Mouse (Mus musculus) ES-E14 (cell line): ENCODE results near the gene Icam1.

Experiments used
- MAFK ChIP-seq: IDR thresholded peaks from 2 replicates; pipeline ENCODE4 v1.6.1; 2014; ENCODE audit warnings: mild to moderate bottlenecking, low read depth, low read length, inconsistent platforms; ENCODE audit not compliant: insufficient read depth
- ZC3H11A ChIP-seq: IDR thresholded peaks from 2 replicates; pipeline ENCODE4 v1.6.1; 2012; ENCODE audit warnings: low read depth, mild to moderate bottlenecking, inconsistent platforms, low read length, borderline replicate concordance

DNA sequence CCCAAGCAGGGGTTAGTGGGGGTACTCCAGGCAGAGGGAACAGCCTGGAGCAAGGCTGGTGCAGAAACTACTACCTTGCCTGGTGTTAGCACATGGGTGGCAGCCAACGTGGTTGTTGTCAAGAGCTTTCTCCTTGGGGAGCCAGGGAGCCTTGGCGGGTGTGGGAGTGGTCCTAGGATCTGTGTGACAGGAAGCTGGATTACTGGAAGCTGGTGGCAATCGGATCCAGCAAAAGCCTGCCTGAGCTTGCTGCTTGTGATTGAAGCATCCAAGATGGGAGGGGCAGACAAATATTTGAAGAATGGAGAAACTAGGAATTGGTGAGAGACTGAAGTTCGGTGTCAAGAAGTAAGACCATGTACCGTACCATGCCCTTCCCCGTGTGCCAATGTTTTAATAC lies 6.5 kb downstream of the Icam1 start:
- TF ChIP-seq ZC3H11A (no peak), MAFK (no peak)
